Mouse (Mus musculus) CH12.LX (cell line): ENCODE measurements at regions not wholly inside any gene's neighbourhood (a gene's known extent, or its start where the extent isn't known, plus 50 kb on each side); places are given as distances from the start of the nearest gene placed in this dataset.

Experiments
- DNase-seq: peaks from one replicate; pipeline ENCODE4 v3.0.0-alpha.2; 2013; ENCODE audit errors: extremely low read depth
- H3K27ac ChIP-seq: 2 replicates; pipeline ENCODE4 v1.5.1; 2012; ENCODE audit warnings: low read depth, mild to moderate bottlenecking, control low read depth, moderate library complexity; ENCODE audit not compliant: insufficient read depth
- H3K27me3 ChIP-seq: replicated peaks from 2 replicates; pipeline ENCODE3; 2012; ENCODE audit warnings: inconsistent platforms
- H3K36me3 ChIP-seq, 2 experiments: replicated peaks in 1 of 2; 2 replicates each; pipeline versions ENCODE3 to v1.6.1; 2012; ENCODE audit warnings: inconsistent platforms in 1 of 2, low read length in 1 of 2, mild to moderate bottlenecking in 1 of 2, mixed read lengths in 1 of 2, moderate library complexity in 1 of 2; ENCODE audit not compliant: control insufficient read depth in 1 of 2, insufficient read depth in 1 of 2
- H3K4me1 ChIP-seq, 2 experiments: 2 replicates each; pipeline ENCODE4 v1.6.1; 2012; ENCODE audit warnings: inconsistent platforms in 1 of 2, moderate library complexity in 1 of 2; ENCODE audit not compliant: insufficient read depth in 2 of 2, control insufficient read depth in 1 of 2
- H3K4me2 ChIP-seq: 2 replicates; pipeline ENCODE4 v1.6.1; 2012; ENCODE audit warnings: low read depth, mild to moderate bottlenecking, control low read depth; ENCODE audit not compliant: poor library complexity, insufficient read depth, severe bottlenecking
- H3K4me3 ChIP-seq, 3 experiments: fragments of 150-350 bp in 1 of 3; sonication (generic) in 1 of 3; replicated peaks in 1 of 3; 2 replicates each; pipeline versions ENCODE3 to v1.5.1; 2011 to 2012; ENCODE audit warnings: low read depth in 2 of 3, low read length in 2 of 3, mild to moderate bottlenecking in 2 of 3, moderate library complexity in 2 of 3, control low read depth in 1 of 3, improper control_type of control experiment in 1 of 3, inconsistent platforms in 1 of 3, mixed read lengths in 1 of 3; ENCODE audit not compliant: poor library complexity in 1 of 3
- H3K79me2 ChIP-seq: replicated peaks from 2 replicates; pipeline ENCODE4 v1.6.1; 2012; ENCODE audit warnings: mild to moderate bottlenecking, moderate library complexity; ENCODE audit not compliant: control insufficient read depth, poor library complexity, insufficient read depth, severe bottlenecking; ENCODE audit errors: extremely low read depth
- H3K9ac ChIP-seq: 2 replicates; pipeline ENCODE4 v1.6.1; 2012; ENCODE audit warnings: low read depth, mild to moderate bottlenecking, control low read depth, moderate library complexity; ENCODE audit not compliant: insufficient read depth
- H3K9me3 ChIP-seq: replicated peaks from 2 replicates; pipeline ENCODE3; 2012; ENCODE audit warnings: low read length, inconsistent platforms, mixed read lengths
- BHLHE40 ChIP-seq: IDR thresholded peaks from 2 replicates; pipeline ENCODE4 v1.6.1; 2011; ENCODE audit warnings: mild to moderate bottlenecking, low read depth, low read length, improper control_type of control experiment
- CHD1 ChIP-seq: IDR thresholded peaks from 2 replicates; pipeline ENCODE4 v1.6.1; 2012; ENCODE audit warnings: low read depth, low read length, improper control_type of control experiment, inconsistent platforms
- CTCF ChIP-seq, 2 experiments: IDR thresholded peaks in 1 of 2; conservative IDR thresholded peaks in 1 of 2; 2 replicates each; pipeline ENCODE4 v1.5.1; 2011 to 2012; ENCODE audit warnings: low read depth in 2 of 2, low read length in 2 of 2, improper control_type of control experiment in 1 of 2, inconsistent platforms in 1 of 2, mild to moderate bottlenecking in 1 of 2, moderate library complexity in 1 of 2
- E2F4 ChIP-seq: IDR thresholded peaks from 2 replicates; pipeline ENCODE4 v1.6.1; 2011; ENCODE audit warnings: low read depth, low read length, improper control_type of control experiment; ENCODE audit not compliant: insufficient replicate concordance
- ELF1 ChIP-seq: IDR thresholded peaks from 2 replicates; pipeline ENCODE4 v1.6.1; 2014; ENCODE audit warnings: low read depth, mild to moderate bottlenecking, inconsistent platforms, low read length, improper control_type of control experiment
- HCFC1 ChIP-seq: IDR thresholded peaks from 2 replicates; pipeline ENCODE4 v1.6.1; 2012; ENCODE audit warnings: low read depth, mild to moderate bottlenecking, inconsistent platforms, low read length, improper control_type of control experiment
- MAX ChIP-seq: IDR thresholded peaks from 2 replicates; pipeline ENCODE4 v1.6.1; 2011; ENCODE audit warnings: low read length, improper control_type of control experiment
- MXI1 ChIP-seq: IDR thresholded peaks from 2 replicates; pipeline ENCODE4 v1.6.1; 2011; ENCODE audit warnings: mild to moderate bottlenecking, low read depth, low read length, improper control_type of control experiment
- NELFE ChIP-seq: IDR thresholded peaks from 2 replicates; pipeline ENCODE4 v1.6.1; 2011; ENCODE audit warnings: low read depth, low read length, improper control_type of control experiment
- PAX5 ChIP-seq: IDR thresholded peaks from 2 replicates; pipeline ENCODE4 v1.6.1; 2012; ENCODE audit warnings: low read length, inconsistent platforms, mixed read lengths
- POLR2A ChIP-seq: IDR thresholded peaks from 2 replicates; pipeline ENCODE4 v1.6.1; 2011; ENCODE audit warnings: low read depth, mild to moderate bottlenecking, improper control_type of control experiment, low read length
- POLR2AphosphoS2 ChIP-seq: IDR thresholded peaks from 2 replicates; pipeline ENCODE4 v1.6.1; 2011; ENCODE audit warnings: low read depth, low read length, improper control_type of control experiment
- RAD21 ChIP-seq: IDR thresholded peaks from 2 replicates; pipeline ENCODE4 v1.6.1; 2011; ENCODE audit warnings: low read depth, mild to moderate bottlenecking, low read length, improper control_type of control experiment, moderate library complexity
- SIN3A ChIP-seq: IDR thresholded peaks from 2 replicates; pipeline ENCODE4 v1.6.1; 2012; ENCODE audit warnings: low read length, improper control_type of control experiment, inconsistent platforms
- SMC3 ChIP-seq: IDR thresholded peaks from 2 replicates; pipeline ENCODE4 v1.6.1; 2011; ENCODE audit warnings: low read depth, low read length, improper control_type of control experiment
- TCF12 ChIP-seq: IDR thresholded peaks from 2 replicates; pipeline ENCODE4 v1.6.1; 2014; ENCODE audit warnings: low read depth, mild to moderate bottlenecking, inconsistent platforms, low read length, improper control_type of control experiment
- USF1 ChIP-seq: IDR thresholded peaks from 2 replicates; pipeline ENCODE4 v1.6.1; 2014; ENCODE audit warnings: low read depth, mild to moderate bottlenecking, inconsistent platforms, low read length, improper control_type of control experiment
- USF2 ChIP-seq: conservative IDR thresholded peaks from 2 replicates; pipeline ENCODE4 v1.6.1; 2011; ENCODE audit warnings: low read depth, low read length, improper control_type of control experiment
- ZKSCAN1 ChIP-seq: IDR thresholded peaks from 2 replicates; pipeline ENCODE4 v1.6.1; 2012; ENCODE audit warnings: low read depth, inconsistent platforms, low read length, improper control_type of control experiment, borderline replicate concordance
- dilution Hi-C: fragments of 300-500 bp; cut with MboI; formaldehyde crosslinking; loops from 2 replicates; pipeline ENCODE4 v1.14.3; 2020; ENCODE audit warnings: low sequenced_read_pairs; ENCODE audit not compliant: extremely low pct_unique_long_range_greater_than_20kb, extremely low pct_ligation_motif_present
- in situ Hi-C: fragments of 300-500 bp; cut with MboI; formaldehyde crosslinking; loops from 3 replicates; pipeline ENCODE4 v1.14.3; 2019; ENCODE audit warnings: low sequenced_read_pairs, low pct_ligation_motif_present, low pct_unique_long_range_greater_than_20kb, mixed read lengths

DNA sequence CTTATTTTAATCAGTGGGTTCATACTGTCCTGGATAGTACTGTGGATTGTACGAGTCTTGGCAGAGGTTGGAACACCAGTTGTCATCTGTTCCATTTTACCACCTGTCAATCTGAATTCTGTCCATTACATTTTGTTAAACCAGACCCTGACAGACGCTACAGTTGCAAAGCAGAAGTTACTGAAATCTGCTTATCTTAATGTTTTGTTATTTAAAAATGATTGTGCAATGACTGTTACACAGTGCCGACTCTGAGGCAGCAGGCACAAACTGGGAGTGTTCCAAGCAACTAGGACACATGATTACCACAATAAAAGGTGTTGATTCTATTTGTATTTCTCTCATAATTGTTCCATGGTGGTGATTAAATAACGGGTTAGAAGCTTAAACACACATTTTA, 229.8 kb upstream of the Camk1g start:
- Histone ChIP-seq H3K27ac (no peak overlapping the region), H3K9me3 (no peaks in the 10 kb centered on the region), H3K27me3 (peaks cover 14% of the 10 kb centered on the region), H3K79me2 (no peaks in the 10 kb centered on the region), H3K4me2 (no peak overlapping the region), H3K36me3 (no peaks in the 10 kb centered on the region), H3K9ac (no peak overlapping the region), H3K4me3 (no peak overlapping the region), H3K4me1 (no peaks in the 10 kb centered on the region)
- TF ChIP-seq POLR2AphosphoS2 (no peak), MAX (no peak), HCFC1 (no peak), ZKSCAN1 (no peak), USF2 (no peak), SMC3 (no peak), CHD1 (no peak), RAD21 (no peak), MXI1 (no peak), ELF1 (no peak), PAX5 (no peak), BHLHE40 (no peak)
- in situ Hi-C loops (no loop called here), dilution Hi-C loops (no loop called here)
- DNase-seq = no peak

DNA sequence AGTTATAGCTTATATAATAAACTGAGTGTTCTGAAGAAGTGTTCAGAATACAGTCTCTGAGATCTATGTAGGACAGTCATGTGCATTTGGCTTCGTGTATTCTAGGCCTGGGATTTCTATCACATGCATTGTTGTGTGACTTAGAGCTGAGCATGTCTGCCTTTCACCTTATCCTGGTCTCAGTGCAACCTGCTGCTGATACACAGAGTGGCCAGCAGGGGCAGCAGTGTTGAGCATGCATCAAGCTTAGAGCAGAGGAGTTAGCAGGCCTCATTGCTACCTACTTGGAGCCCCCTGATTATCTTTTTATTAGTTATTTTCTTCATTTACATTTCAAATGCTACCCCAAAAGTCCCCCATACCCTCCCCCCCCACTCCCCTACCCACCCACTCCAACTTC, 229.1 kb upstream of the Camk1g start:
- H3K4me3 ChIP-seq = no peak overlapping the region
- no peaks in the 10 kb centered on the region for H3K9me3 ChIP-seq
- DNase-seq = peak; percentile 49
- dilution Hi-C loops (no loop called here), in situ Hi-C loops (no loop called here)
- no peaks in the 10 kb centered on the region for H3K79me2 ChIP-seq
- no peaks in the 10 kb centered on the region for H3K4me1 ChIP-seq
- no peak overlapping the region for H3K27ac ChIP-seq
- H3K9ac ChIP-seq = no peak overlapping the region
- H3K36me3 ChIP-seq = no peaks in the 10 kb centered on the region
- TF ChIP-seq SMC3 (0 out of 2 replicates have a peak, but pooled peaks have one; percentile 2), SIN3A (no peak), CTCF (conservative IDR thresholded peaks at IDR 0.05 in 1 of 2, IDR thresholded peaks at IDR 0.05 in 1 of 2; ENCODE audit: low read depth in 2 of 2, low read length in 2 of 2) (peak; percentile 69 to 79), RAD21 (peak; percentile 6)
- H3K4me2 ChIP-seq = no peak overlapping the region
- peaks cover 18% of the 10 kb centered on the region for H3K27me3 ChIP-seq

DNA sequence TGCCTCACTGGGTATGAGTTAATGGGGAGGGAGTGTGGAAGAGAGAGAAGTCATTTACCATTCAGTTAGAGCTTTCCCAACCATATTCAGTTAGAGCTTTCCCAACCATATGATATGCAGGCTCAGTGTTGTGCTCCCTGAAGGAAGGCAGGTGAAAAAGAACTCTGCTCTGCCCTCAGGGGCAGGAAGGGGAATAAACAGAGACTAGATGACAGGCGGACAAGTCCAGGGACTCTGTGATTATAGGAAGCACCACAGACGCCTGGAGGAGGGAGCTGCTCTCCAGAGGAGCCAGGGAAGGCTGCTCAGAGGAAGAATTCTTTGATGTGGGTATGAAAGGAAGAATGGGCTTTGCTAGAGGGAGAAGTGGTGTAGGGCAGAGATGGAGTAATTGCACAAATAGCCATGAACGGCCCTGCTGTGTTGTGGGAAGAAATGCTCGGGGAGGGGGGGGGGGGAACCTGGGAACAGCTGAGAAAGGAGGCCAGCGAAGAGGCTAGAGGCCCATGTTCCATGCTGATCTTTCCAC, 220.3 kb upstream of the Camk1g start:
- H3K9me3 ChIP-seq = no peaks in the 10 kb centered on the region
- H3K4me1 ChIP-seq = peaks cover 0 to 7% of the 10 kb centered on the region in 2 experiments; a peak in 2 of 4 replicates
- no peak for TF ChIP-seq TCF12
- TF ChIP-seq USF1 = no peak
- TF ChIP-seq POLR2A = no peak
- no peak for TF ChIP-seq NELFE
- TF ChIP-seq E2F4 = no peak
- TF ChIP-seq, all 38 proteins: peak for 0
- H3K27ac ChIP-seq = no peak overlapping the region
- peaks cover 32% of the 10 kb centered on the region for H3K27me3 ChIP-seq
- no peak overlapping the region for H3K9ac ChIP-seq
- dilution Hi-C loops (no loop called here), in situ Hi-C loops (no loop called here)
- H3K4me3 ChIP-seq = no peak overlapping the region
- no peak overlapping the region for H3K4me2 ChIP-seq
- H3K36me3 ChIP-seq = no peaks in the 10 kb centered on the region
- no peaks in the 10 kb centered on the region for H3K79me2 ChIP-seq
- DNase-seq = no peak
